Mouse (Mus musculus) liver, adult 2 months (tissue): ENCODE data around the gene Itga3. TPM values are rescaled to one million over a fixed set of nuclear protein-coding genes. Genes with fewer than 3 reads are reported as not detected.

Experiments
- DNase-seq: peaks from one replicate; pipeline ENCODE4 v3.0.0-alpha.2; 2011; ENCODE audit warnings: low read depth, low spot score; ENCODE audit errors: extremely low read depth
- H3K27ac ChIP-seq: fragments of 200-500 bp; replicated peaks from 2 replicates; pipeline ENCODE4 v1.5.1; 2012; ENCODE audit warnings: low read depth, mild to moderate bottlenecking, control low read depth, inconsistent platforms, low read length; ENCODE audit not compliant: insufficient read depth
- H3K27me3 ChIP-seq: fragments of 200-500 bp; 2 replicates; pipeline ENCODE4 v1.6.1; 2012; ENCODE audit warnings: mild to moderate bottlenecking, moderate library complexity, low read length, inconsistent platforms; ENCODE audit not compliant: control insufficient read depth, insufficient read depth
- H3K36me3 ChIP-seq: fragments of 200-500 bp; 2 replicates; pipeline ENCODE4 v1.6.1; 2012; ENCODE audit warnings: low read length, inconsistent platforms; ENCODE audit not compliant: control insufficient read depth, insufficient read depth
- H3K4me1 ChIP-seq: fragments of 200-500 bp; 2 replicates; pipeline ENCODE4 v1.6.1; 2011; ENCODE audit warnings: low read length; ENCODE audit not compliant: control insufficient read depth, insufficient read depth
- H3K4me3 ChIP-seq: fragments of 200-500 bp; 2 replicates; pipeline ENCODE4 v1.5.1; 2011; ENCODE audit warnings: low read depth, mild to moderate bottlenecking, control low read depth, low read length, moderate library complexity; ENCODE audit not compliant: insufficient read depth
- H3K79me2 ChIP-seq: fragments of 200-500 bp; 2 replicates; pipeline ENCODE4 v1.6.1; 2012; ENCODE audit warnings: inconsistent platforms, mild to moderate bottlenecking, low read length, moderate library complexity; ENCODE audit not compliant: control insufficient read depth, insufficient read depth
- H3K9ac ChIP-seq: fragments of 200-500 bp; 2 replicates; pipeline ENCODE4 v1.6.1; 2012; ENCODE audit warnings: low read depth, mild to moderate bottlenecking, control low read depth, inconsistent platforms, low read length
- CTCF ChIP-seq: fragments of 200-500 bp; IDR thresholded peaks from 2 replicates; pipeline ENCODE4 v1.5.1; 2011; ENCODE audit warnings: low read depth, low read length, control low read depth
- POLR2A ChIP-seq: fragments of 200-500 bp; IDR thresholded peaks from 2 replicates; pipeline ENCODE4 v1.6.1; 2011; ENCODE audit warnings: low read length, control low read depth; ENCODE audit not compliant: insufficient read depth; ENCODE audit errors: extremely low read depth
- WGBS: fragments of 180-500 bp; shearing (Covaris S2); methylation state at CpG from one replicate; pipeline ENCODE4 v1.1.7; 2018; 5-methylcytosine and 5-hydroxymethylcytosine counted together
- polyA plus RNA-seq: library from polyadenylated mRNA; depleted of rRNA; stranded (reverse); fragments of >200 nt; gene quantifications from 2 replicates; pipeline ENCODE4 v1.2.3, GENCODE M21; 2012
- total RNA-seq: library from RNA; depleted of rRNA; stranded (reverse); fragments of >200 nt; gene quantifications from 2 replicates; pipeline ENCODE4 v1.2.3, GENCODE M21; 2014

The Itga3 gene
- total and polyA plus RNA-seq, 2 experiments = 2.6 to 5.7 TPM

- Histone ChIP-seq H3K9ac (no peak overlapping the region), H3K4me1 (no peaks in the 10 kb centered on the region; the same call in 1 of the 2 replicates), H3K4me3 (no peak overlapping the region), H3K27ac (no peak overlapping the region), H3K36me3 (no peaks in the 10 kb centered on the region), H3K27me3 (no peaks in the 10 kb centered on the region), H3K79me2 (no peaks in the 10 kb centered on the region)
- DNase-seq = no peak
- WGBS = 88% methylated on average over 5 of the region's 5 CpGs
- TF ChIP-seq POLR2A = no peak
- no peak for TF ChIP-seq CTCF
Observed at GRCm38 (mm10) chr11:95098346-95099095, 21.9 kb upstream of the Itga3 start.

- Histone ChIP-seq H3K9ac (no peak overlapping the region), H3K27me3 (no peaks in the 10 kb centered on the region), H3K4me3 (no peak overlapping the region), H3K79me2 (no peaks in the 10 kb centered on the region), H3K27ac (no peak overlapping the region), H3K4me1 (no peaks in the 10 kb centered on the region; the same call in 1 of the 2 replicates), H3K36me3 (no peaks in the 10 kb centered on the region)
- WGBS = 78% methylated on average over 6 of the region's 6 CpGs
- DNase-seq = no peak
- no peak for TF ChIP-seq CTCF
- no peak for TF ChIP-seq POLR2A
Observed at GRCm38 (mm10) chr11:95097889-95098288, 21.3 kb upstream of the Itga3 start.

GRCm38 (mm10) chr11:95096608-95097373 lies 20.2 kb upstream of the Itga3 start:
- Histone ChIP-seq H3K27me3 (no peaks in the 10 kb centered on the region), H3K9ac (no peak overlapping the region), H3K36me3 (no peaks in the 10 kb centered on the region), H3K4me3 (no peak overlapping the region), H3K4me1 (no peaks in the 10 kb centered on the region; the same call in 1 of the 2 replicates), H3K79me2 (no peaks in the 10 kb centered on the region), H3K27ac (no peak overlapping the region)
- TF ChIP-seq POLR2A (no peak), CTCF (no peak)
- 69% methylated on average over 4 of the region's 4 CpGs for WGBS
- DNase-seq = no peak

- no peaks in the 10 kb centered on the region for H3K79me2 ChIP-seq
- TF ChIP-seq POLR2A = no peak
- TF ChIP-seq CTCF = no peak
- no peak overlapping the region for H3K27ac ChIP-seq
- H3K36me3 ChIP-seq = no peaks in the 10 kb centered on the region
- H3K9ac ChIP-seq = no peak overlapping the region
- no peak overlapping the region for H3K4me3 ChIP-seq
- H3K27me3 ChIP-seq = no peaks in the 10 kb centered on the region
- 90% methylated on average over 10 of the region's 10 CpGs for WGBS
- DNase-seq = no peak
- H3K4me1 ChIP-seq = no peaks in the 10 kb centered on the region
Observed at GRCm38 (mm10) chr11:95095596-95095995, 19.0 kb upstream of the Itga3 start.

GRCm38 (mm10) chr11:95093077-95093476 lies 16.5 kb upstream of the Itga3 start:
- no peak for TF ChIP-seq CTCF
- TF ChIP-seq POLR2A = no peak
- Histone ChIP-seq H3K4me3 (no peak overlapping the region), H3K4me1 (no peaks in the 10 kb centered on the region; the same call in 1 of the 2 replicates), H3K9ac (no peak overlapping the region), H3K27me3 (no peaks in the 10 kb centered on the region), H3K27ac (no peak overlapping the region), H3K36me3 (no peaks in the 10 kb centered on the region), H3K79me2 (no peaks in the 10 kb centered on the region)
- no peak for DNase-seq
- WGBS = 45% methylated on average over 5 of the region's 5 CpGs
